Mouse (Mus musculus): ENCODE results near the gene B3glct.
A peak's percentile ranks its signal among the peaks of the same experiment; 100 is the strongest.

B3glct gene

DNA sequence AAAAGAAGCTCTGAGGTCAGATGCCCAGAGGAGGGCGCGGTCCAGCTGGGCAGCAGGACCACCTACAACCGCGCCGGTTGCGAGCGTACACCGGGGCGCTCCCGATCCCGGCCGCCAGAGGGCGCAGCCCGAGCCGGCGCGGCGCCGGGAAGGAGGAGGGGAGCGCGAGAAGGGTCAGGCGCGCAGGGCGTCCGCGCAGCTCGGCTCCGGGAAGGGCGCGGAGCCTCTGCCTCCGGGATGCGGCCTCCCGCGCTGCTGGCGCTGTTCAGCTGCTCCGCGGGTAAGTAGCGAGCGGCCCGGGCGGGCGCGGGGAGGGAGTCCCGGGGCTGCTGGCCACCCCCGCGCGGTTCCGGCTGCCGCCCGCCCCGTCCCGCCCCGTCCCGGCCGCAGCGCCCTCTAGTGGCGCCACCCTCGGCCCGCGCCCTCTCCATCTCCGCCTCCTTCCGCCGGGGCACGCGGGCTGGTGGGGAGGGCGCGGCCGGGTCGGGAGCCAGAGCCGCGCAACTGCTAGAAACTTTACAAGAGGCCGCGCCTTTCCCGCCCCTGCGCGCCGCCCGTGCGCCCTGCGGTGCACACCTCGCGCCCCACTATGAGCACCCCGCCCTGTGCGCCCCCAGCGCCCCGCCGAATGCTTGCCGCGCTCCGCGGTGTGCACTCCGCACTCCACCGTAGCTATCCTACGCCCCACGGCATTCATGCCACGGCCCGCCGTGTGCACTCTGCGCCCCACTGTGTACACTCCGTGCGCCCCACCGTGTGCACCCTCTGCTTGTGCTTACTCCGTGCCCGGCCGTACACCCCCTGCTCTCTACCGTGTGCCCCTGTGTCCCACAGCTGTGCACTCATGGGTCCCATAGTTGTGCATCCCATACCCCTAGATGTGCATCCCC is at the start of gene B3glct:
B3glct (plus strand) TSS at position 131 of the 890 bp plus-strand sequence.
- peak; percentile 88 for ATAC-seq (ENCODE audit: low TSS enrichment)

GRCm38 (mm10) chr5:149634409-149635035 is 43.5 kb upstream of the B3glct start:
- ATAC-seq (ENCODE audit: low TSS enrichment): no peak

DNA sequence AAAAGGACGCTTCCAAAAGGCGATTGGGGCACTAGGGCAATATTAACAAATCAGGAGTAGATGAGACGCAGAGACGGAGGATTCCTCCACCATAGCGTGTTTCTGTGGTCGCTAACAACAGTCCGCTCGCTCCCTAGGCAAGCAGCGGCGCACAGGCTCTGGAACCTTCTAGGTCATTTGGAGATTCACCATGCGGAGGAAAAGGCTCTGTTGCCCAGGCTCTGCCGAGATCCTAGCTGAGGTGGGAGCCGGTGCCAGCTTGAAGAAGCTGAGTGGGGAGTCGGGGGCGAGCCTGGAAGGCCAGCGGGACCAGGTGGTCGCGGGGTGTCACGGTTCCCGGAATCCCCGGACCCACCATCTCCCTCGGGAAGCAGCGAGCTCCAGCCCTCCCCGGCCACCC is 42.5 kb upstream of the B3glct start:
- peak; percentile 21 for ATAC-seq (ENCODE audit: low TSS enrichment)

DNA sequence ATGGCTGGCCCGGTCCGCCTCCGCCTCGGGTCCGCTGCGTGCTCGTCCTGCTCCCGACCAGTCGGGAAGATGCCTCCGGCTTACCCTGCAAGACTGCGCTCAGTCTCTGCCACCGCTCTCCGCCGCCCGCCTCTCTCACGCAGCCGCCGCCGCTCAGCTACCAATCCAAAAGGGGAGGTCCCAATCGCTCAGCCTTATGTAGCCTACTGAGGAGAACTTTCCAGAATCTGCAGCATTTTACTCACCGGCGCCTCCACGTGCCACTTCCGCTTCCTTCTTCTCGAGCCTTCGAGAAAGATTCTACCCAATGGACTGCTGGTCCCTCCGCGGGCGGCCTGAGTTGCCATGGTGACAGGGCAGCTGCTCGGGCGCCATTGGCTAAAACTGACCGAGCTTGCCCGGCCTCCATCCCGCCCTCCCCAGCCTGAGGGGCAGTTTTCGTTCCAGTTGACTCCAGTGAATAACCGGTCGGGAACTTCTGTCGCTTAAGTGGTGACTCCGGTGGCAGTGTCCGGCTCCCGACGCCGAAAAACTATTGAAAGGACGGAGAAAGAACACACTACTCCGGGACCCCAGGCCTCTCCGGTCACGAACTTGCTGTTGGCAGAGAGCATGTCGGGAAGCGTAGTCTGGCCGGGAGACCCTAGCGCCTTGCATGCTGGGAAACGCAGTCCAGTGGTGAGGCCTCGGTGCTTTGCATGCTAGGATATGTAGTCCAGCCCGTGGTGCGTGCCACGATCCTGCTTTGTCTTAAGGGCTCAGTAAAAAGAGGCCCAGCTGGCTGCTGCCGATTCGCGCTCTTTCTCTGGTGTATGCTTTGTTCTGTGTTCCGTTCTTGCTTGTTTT is 41.7 kb upstream of the B3glct start, which contains the start of gene Hsph1:
Hsph1 (minus strand) TSS at position 302 of the 846 bp plus-strand sequence.
- ATAC-seq (ENCODE audit: low TSS enrichment): peak; percentile 89

DNA sequence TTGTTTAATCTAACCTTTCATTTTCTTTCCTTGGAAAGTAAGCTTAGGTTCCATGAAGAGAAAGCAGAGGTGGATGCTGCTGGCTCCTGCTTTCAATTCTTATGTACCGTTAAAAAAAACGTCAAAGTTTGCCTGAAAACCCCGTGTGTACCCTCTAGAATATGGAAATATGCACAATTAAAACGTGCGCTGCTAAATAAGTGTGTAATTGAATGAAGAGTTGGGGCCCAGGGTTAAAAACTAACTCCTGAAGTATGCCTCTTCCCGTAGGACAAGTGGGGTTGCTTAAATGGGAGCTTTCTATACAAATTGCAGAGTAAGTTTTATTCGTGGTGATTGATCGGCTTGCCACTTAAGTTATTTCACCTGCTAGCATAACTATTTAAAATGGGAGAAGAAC is 40.7 kb upstream of the B3glct start:
- no peak for ATAC-seq (ENCODE audit: low TSS enrichment)

- no peak for ATAC-seq (ENCODE audit: low TSS enrichment)
Measured at GRCm38 (mm10) chr5:149641277-149641892, 36.6 kb upstream of the B3glct start.

- ATAC-seq (ENCODE audit: low TSS enrichment): peak; percentile 85
Measured at GRCm38 (mm10) chr5:149642366-149642765, 35.7 kb upstream of the B3glct start.

- ATAC-seq (ENCODE audit: low TSS enrichment): peak; percentile 73
Measured at GRCm38 (mm10) chr5:149642783-149643509, 35.1 kb upstream of the B3glct start.

GRCm38 (mm10) chr5:149647367-149648115 is 30.5 kb upstream of the B3glct start:
- peak; percentile 76 for ATAC-seq (ENCODE audit: low TSS enrichment)

- ATAC-seq (ENCODE audit: low TSS enrichment): no peak
Measured at GRCm38 (mm10) chr5:149648196-149648595, 29.8 kb upstream of the B3glct start.

- ATAC-seq (ENCODE audit: low TSS enrichment): no peak
Measured at GRCm38 (mm10) chr5:149648895-149649406, 29.1 kb upstream of the B3glct start.

DNA sequence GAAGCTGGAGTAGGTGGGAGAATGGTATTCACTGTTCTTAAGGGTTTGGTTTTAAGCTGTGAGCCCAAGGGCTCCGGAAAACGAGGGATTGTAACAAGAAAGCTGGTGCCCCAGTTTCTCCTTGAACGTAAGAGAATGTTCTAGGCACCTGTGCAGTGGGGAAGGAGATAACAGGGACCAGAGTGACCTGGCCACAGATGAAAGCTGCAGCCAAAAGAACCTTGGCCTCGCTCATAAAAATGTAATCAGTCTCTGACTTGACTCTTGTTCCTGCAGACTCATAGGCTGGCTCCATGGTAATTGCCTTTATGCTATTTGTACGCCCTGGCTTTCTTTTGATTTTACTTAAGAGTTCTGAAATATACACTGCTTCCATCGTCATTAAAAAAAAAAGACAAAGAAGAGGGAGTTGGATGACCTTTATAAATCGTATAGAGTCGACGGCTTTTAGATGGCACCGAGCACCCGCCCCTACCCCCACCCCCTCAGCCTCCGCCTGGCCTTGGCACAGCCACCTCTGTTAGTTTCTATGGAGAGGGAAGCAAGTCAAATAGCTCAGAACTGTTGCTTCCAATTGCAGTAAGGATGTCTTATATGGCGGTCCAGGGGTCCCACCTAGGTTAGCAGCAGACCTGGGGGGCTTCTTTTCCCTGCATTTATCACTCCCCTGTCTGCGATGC is 28.4 kb upstream of the B3glct start:
- ATAC-seq (ENCODE audit: low TSS enrichment): peak; percentile 24; the same call in 1 of the 2 replicates

DNA sequence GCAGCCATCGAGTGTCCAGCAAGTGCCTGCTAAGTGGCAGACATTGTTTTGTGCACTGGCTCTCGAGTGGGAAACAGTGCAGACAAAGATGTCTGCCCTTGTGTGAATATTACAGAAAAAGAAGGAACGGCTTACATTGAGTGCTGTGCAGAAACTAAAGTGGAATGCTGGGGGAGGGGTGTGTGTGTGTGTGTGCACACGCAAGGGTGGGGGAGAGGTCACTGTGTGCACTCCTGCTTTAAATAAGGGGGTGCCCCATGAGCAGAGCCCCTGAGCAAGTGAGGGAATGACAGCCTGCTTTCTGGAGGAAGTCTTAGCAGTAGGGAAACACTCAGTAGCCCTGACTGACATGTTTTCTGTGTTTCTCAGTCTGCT is 27.9 kb upstream of the B3glct start:
- ATAC-seq (ENCODE audit: low TSS enrichment): no peak

DNA sequence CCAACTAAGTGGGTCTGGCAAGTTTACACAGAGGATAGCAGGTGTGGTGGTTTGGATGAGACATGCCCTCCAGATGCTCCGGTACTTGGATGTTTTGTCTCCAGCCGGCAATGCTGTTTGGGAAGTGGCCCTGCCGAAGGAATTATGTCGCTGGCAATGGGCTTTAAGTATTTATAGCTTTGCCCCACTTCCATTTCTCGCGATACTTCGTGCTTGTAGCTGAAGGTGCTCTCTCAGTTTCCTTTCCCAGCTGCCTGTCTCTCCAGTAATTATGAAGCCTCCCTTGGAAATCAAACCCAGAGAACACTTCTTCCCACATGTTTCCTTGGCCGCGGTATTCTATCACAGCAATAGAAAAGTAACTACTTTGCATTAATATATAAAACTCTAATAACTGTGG is 22.4 kb upstream of the B3glct start:
- ATAC-seq (ENCODE audit: low TSS enrichment): peak; percentile 57

DNA sequence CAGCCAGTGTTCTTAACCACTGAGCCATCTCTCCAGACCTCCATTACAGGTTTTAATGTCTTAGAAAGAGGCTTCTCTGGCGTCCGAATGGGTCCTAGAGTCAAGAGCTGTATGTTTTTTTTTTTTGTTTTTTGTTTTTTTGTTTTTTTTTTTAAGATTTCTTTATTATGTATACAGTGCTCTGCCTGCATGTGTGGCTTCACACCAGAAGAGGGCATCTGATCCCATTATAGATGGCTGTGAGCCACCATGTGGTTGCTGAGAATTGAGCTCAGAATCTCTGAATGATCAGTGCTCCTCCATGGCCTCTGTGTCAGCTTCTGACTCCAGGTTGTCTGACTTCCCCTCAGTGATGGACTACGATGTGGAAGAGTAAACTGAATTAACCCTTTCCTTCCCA is 20.0 kb upstream of the B3glct start:
- no peak for ATAC-seq (ENCODE audit: low TSS enrichment)

DNA sequence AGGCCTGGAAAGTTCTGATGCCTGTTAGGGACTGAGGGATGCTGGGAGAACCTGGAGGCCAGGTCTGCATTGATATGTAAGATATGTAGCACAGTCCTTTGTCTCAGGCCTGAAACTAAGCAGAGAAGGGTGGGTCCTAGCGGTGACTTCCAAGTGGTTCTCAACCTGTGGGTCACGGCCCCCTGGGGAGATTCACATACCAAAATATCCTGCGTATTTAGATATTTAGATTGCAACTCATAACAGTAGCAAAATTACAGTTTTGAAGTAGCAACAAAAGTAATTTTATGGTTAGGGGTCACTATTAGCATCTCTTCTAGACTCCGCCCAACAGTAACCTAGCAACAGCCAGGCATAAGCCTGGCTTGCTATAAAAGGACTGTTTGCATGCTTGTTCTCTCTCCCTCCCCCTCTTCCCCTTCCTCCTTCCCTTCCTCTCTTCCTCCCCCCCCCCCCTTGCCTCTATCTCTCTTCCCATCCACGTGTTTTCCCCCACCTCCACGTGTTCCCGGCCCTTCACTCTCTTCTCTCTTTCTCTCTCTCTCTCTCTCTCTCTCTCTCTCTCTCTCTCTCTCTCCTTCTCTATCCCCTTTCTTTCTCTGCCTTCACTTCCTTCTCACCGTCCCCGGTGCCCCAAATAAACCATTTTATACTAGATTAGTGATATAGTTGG is 19.2 kb upstream of the B3glct start:
- no peak for ATAC-seq (ENCODE audit: low TSS enrichment)

GRCm38 (mm10) chr5:149659414-149659780 is 18.6 kb upstream of the B3glct start:
- ATAC-seq (ENCODE audit: low TSS enrichment): no peak

- no peak for ATAC-seq (ENCODE audit: low TSS enrichment)
Measured at GRCm38 (mm10) chr5:149661428-149661827, 16.6 kb upstream of the B3glct start.

GRCm38 (mm10) chr5:149662980-149663379 is 15.1 kb upstream of the B3glct start:
- no peak for ATAC-seq (ENCODE audit: low TSS enrichment)

All from frontal cortex, adult (tissue).